Mouse (Mus musculus): ENCODE results near the gene Slc6a16.

The Slc6a16 gene

DNA sequence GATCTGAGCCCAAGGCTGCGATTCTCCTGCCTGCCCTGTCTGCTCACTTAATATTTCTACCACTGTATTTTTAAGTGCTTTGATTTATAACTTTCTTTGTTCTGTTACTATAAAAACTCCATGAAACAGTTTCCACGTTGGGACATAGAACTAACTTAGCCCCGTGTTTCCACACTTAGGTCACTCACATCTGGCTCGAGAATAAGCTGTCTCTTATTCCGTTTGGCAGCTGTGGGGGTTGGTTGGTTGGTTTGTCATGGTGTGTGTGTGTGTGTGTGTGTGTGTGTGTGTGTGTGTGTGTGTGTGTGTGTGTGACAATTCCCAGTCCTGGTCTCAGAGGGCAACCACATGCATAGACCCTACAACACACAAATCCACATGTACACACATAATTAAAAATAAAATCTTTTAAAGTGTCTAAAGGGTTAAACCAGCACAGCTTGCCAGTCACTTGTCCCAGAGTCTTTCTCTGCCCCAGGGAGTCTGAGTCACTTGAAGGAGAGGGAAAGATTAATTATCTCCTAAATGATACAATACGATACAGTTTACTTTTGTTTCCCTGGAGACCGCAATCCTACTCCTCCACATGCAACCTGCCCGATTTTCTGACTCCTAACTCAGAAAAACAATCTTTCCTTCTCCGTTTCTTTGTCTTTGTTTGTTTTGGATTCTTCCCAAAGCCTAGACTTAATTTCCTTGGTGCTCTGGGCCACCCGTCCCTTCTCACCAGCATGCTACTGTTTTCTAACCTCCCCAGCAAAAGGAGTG lies 72.0 kb downstream of the Slc6a16 start:
- peak; percentile 43 for DNase-seq (ENCODE audit: low read depth, low spot score)

GRCm38 (mm10) chr7:45313495-45313894 lies 72.6 kb downstream of the Slc6a16 start:
- DNase-seq (ENCODE audit: low read depth, low spot score) = no peak

DNA sequence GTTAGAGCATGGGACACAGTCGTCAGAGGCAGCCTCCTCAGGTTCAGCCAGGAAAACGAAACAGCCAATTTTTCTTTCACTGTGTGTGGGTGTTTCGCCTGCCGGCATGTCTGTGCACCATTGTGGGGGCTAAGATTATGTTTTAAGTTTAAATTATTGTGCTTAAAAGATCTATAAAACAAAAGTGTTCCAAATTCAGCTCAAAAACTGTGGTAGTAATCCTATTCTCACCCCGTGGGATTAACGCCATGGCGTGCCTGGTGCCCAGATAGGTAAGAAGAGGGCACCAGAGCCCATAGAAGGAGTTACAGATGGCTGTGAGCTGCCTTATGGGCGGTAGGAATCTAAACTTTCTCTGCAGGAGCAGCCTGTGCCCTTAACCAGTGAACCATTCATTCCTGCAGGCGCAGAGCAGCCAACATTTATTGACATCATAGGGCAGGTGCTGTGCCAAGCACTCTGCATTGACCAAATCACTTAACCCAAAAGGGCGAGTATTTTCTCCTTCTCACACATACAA lies 74.4 kb downstream of the Slc6a16 start:
- peak; percentile 65 for DNase-seq (ENCODE audit: low read depth, low spot score)

DNA sequence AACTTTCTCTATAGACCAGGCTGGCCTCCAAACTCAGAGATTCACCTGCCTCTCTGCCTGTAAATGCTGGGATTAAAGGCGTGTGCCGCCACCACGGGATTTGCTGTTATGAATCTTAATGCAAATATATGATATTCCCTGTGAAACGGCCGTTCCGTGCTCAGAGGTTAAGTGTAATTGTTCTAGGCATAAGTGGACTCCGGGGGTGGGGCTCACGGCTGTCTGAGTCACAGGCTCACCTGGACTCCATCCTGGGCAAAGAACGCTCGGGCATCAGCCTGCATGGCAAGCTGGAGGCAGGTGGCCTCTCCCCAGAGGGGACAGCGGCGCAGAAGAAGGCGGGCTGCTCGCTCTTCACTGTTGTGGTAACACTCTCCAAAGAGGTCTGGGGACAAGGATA lies 75.7 kb downstream of the Slc6a16 start:
- no peak for DNase-seq (ENCODE audit: low read depth, low spot score)

GRCm38 (mm10) chr7:45322245-45322644 lies 81.4 kb downstream of the Slc6a16 start:
- DNase-seq (ENCODE audit: low read depth, low spot score) = no peak
